Mouse (Mus musculus): ENCODE results near the gene Hecw2. TPM values are rescaled to one million over a fixed set of nuclear protein-coding genes. Genes with fewer than 3 reads are reported as not detected.

Gene Hecw2
- polyA plus RNA-seq, 2 experiments from 2014 or later = 0.04 TPM; not detected in 1

- no peak for ATAC-seq
Measured at GRCm38 (mm10) chr1:54110920-54111605, 83.9 kb downstream of the Hecw2 start.

DNA sequence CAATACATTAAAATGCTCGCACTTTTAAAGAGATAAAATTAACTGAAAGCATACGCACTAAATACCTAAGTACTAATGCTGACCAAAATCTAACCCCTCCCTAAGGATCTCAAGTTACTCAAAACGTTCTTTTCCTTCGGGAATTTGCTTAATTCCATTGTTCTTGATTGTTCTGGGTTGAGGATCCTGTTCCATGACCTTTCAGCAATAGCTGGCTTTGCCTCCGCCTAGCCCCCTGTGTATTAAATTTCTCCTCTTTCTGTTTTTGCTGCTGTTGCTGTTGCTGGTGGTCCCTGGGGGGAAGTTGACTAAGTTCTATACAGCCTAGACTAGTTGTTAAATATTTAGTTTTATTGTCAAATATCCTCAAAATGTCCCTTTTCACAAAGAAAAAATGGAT is 85.7 kb downstream of the Hecw2 start:
- no peak for ATAC-seq

DNA sequence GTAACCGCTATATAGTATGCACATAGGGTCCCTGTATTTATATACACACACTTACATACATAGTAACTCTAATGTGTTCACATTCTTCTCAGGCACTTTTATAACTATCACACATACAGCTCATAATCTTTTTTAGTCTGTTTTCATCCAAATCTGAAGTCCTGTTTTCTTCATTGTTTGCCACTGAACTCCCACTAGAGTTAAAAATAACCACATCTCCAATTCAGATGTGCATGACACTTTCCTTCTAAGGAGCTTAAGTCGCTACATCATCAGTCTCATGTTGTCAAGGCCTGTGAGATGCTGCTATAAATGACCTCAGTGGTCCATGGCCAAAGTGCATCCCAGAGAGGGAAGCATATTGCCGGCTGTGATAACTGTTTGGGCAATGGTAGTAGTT is 88.2 kb downstream of the Hecw2 start:
- no peak for ATAC-seq

- no peak for ATAC-seq
Measured at GRCm38 (mm10) chr1:54079708-54080107, 115.3 kb downstream of the Hecw2 start.

- no peak for ATAC-seq
Measured at GRCm38 (mm10) chr1:54074456-54074855, 120.5 kb downstream of the Hecw2 start.

- no peak for ATAC-seq
Measured at GRCm38 (mm10) chr1:54070121-54070520, 124.8 kb downstream of the Hecw2 start.

- no peak for ATAC-seq
Measured at GRCm38 (mm10) chr1:54068248-54068647, 126.7 kb downstream of the Hecw2 start.

DNA sequence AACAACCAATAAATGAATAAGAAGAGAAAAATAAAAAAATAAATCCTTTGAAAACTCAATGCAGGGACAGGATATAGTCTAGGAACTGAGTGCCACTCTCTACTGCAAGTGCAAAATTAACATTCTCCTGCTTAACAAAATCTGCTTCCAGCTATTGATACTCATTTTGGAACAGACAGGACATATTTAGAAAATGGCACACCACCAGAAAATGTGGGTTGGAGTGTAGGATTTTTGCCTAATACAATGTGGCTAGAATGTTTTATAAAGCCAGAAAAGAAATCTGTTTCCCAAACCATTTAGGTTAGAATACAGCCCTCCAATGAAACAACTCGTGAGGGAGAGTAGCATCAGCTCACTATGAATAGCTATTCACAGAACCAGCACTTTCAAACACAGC is 129.5 kb downstream of the Hecw2 start:
- no peak for ATAC-seq

- no peak for ATAC-seq
Measured at GRCm38 (mm10) chr1:54061078-54061477, 133.9 kb downstream of the Hecw2 start.

GRCm38 (mm10) chr1:54059731-54060130 is 135.2 kb downstream of the Hecw2 start:
- ATAC-seq = no peak

GRCm38 (mm10) chr1:54052771-54053170 is 142.2 kb downstream of the Hecw2 start:
- no peak for ATAC-seq

GRCm38 (mm10) chr1:54046923-54047322 is 148.0 kb downstream of the Hecw2 start:
- ATAC-seq = no peak

DNA sequence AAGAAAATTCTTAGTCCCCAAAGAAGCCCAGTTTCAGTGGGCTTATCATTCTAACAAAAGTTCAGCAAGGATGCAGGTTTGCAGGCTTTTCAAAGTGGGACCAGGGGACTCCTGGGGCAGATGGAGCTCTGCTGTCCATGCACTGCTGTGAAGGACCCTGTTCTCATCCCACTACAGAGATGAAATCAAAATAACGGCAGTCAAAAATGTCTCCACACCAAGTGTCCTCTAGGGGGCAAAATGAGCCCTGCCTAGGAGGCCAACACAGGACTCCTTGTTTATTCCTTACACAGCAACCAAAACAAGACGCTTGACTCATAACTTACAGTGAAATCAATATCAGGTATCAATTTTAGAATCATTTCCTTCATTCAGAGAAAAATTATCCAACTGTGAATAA is 155.9 kb downstream of the Hecw2 start:
- ATAC-seq = no peak

GRCm38 (mm10) chr1:54017686-54018085 is 177.3 kb downstream of the Hecw2 start:
- no peak for ATAC-seq

DNA sequence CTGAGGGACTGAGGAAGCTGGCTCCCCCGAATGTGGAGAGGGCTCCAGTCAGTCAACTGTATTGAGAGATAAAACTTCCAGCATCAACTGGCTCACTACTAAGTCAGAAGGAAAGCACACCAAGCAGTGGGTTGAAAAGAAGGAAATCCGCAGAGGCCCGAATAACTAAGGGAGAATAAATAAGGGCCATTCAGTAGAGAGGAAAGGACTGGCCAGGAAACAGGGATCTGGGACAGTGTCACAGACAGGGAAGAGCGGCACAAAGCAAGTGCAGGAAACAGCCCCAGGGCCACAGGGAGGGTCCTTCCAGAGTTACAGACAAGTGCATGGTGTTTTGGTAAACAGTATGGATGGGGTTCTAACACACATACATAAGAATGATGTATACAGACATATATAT is 179.2 kb downstream of the Hecw2 start:
- ATAC-seq = no peak

- no peak for ATAC-seq
Measured at GRCm38 (mm10) chr1:54012414-54012813, 182.6 kb downstream of the Hecw2 start.

- ATAC-seq = no peak
Measured at GRCm38 (mm10) chr1:54009418-54010064, 185.4 kb downstream of the Hecw2 start.

DNA sequence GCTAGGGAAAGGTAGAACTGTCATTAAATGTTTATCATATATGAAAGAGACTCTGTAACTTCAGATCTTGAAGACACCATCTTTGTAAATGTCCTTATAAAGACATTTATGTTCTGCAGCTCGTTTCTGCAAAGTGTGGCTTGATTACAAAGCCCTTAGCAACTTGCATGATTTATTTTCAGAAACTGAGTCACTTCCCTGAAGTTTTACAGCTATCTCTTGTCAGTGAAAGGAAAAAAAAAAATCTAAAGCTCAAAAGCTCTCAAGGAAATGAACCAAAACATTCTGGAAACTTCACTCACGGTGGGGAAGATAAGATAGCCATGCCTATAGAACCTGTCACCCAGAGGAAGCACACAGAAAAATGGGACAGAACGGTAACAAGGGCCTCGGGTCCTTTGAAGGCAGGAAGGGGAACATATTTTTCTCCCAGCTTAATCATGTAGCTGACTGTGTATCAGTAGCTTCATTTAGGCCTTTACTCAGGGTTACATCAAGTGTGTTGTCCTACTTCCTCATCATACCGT is 189.0 kb downstream of the Hecw2 start:
- no peak for ATAC-seq

- no peak for ATAC-seq
Measured at GRCm38 (mm10) chr1:54003288-54003687, 191.7 kb downstream of the Hecw2 start.

DNA sequence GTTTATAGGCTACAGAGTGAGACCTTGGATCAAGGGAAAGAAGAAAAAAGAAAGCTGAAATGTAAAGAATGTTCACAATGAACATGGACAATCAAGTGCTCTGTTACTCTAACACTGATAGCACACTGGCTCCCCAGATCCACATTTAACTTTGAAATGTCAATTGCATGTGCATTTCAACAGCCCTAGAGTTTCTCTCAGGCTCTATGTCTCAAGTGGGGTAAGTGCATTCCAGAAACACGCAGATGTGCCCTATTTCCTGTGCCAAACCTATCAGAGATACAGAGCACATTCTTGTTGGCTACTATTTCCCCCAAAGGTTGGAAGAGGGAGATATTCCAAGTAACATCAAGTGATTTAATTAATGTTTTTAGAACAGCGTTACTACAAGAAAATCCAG is 192.9 kb downstream of the Hecw2 start:
- no peak for ATAC-seq

- ATAC-seq = no peak
Measured at GRCm38 (mm10) chr1:53997239-53997638, 197.7 kb downstream of the Hecw2 start.

GRCm38 (mm10) chr1:53986185-53986892 is 208.6 kb downstream of the Hecw2 start:
- ATAC-seq = no peak

DNA sequence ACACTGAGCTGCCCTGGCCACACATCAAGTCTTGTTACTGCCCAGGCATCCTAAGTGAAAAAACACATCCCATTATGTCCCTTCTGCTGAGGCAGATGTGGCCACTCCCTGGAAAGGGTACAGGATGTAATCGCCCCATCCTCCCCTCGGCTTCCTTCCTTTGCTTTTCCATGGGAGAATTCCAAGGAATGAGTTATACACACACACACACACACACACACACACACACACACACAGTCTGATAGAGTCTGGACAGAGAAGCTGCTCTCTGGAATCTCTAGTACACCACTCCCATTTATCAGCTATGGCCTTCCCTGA is 216.5 kb downstream of the Hecw2 start:
- no peak for ATAC-seq

Data from activated CD4-positive, CD25-positive, alpha-beta regulatory T cell, adult 4 months (primary cell).